Mouse (Mus musculus) kidney, postnatal 0 days (tissue): ENCODE results near the gene Thumpd2. TPM values are rescaled to one million over a fixed set of nuclear protein-coding genes. Genes with fewer than 3 reads are reported as not detected.
A peak's percentile ranks its signal among the peaks of the same experiment; 100 is the strongest.

Experiments used
- ATAC-seq: fragments of 200-750 bp; cut with Nextera tagmentation; replicated peaks from 2 replicates; pipeline ENCODE4 v1.8.0; 2017; ENCODE audit warnings: low read depth, moderate number of reproducible peaks, moderate TSS enrichment, moderate library complexity; ENCODE audit not compliant: low FRiP score
- DNase-seq: peaks from one replicate; pipeline ENCODE4 v3.0.0-alpha.2; 2016; ENCODE audit warnings: low spot score
- H3K27ac ChIP-seq: fragments of 300-500 bp; sonication (generic); 2 replicates; pipeline ENCODE4 v1.5.1; 2014; ENCODE audit warnings: mild to moderate bottlenecking
- H3K27me3 ChIP-seq: fragments of 300-500 bp; sonication (generic); 2 replicates; pipeline ENCODE4 v1.6.1; 2014; ENCODE audit warnings: low read length, mixed read lengths; ENCODE audit not compliant: insufficient read depth
- H3K36me3 ChIP-seq: fragments of 300-500 bp; sonication (generic); 2 replicates; pipeline ENCODE4 v1.6.1; 2014; ENCODE audit warnings: low read length, mixed read lengths; ENCODE audit not compliant: insufficient read depth
- H3K4me1 ChIP-seq: fragments of 300-500 bp; sonication (generic); replicated peaks from 2 replicates; pipeline ENCODE4 v1.6.1; 2014; ENCODE audit warnings: antibody characterized with exemption, low read length, mixed read lengths; ENCODE audit not compliant: insufficient read depth
- H3K4me2 ChIP-seq: fragments of 300-500 bp; sonication (generic); 2 replicates; pipeline ENCODE4 v1.6.1; 2014; ENCODE audit warnings: mild to moderate bottlenecking, low read length, moderate library complexity, mixed read lengths
- H3K4me3 ChIP-seq: fragments of 300-500 bp; sonication (generic); replicated peaks from 2 replicates; pipeline ENCODE4 v1.5.1; 2014; ENCODE audit warnings: low read depth, low read length
- H3K9ac ChIP-seq: fragments of 300-500 bp; sonication (generic); 2 replicates; pipeline ENCODE4 v1.6.1; 2014; ENCODE audit warnings: low read depth, low read length
- H3K9me3 ChIP-seq: fragments of 300-500 bp; sonication (generic); replicated peaks from 2 replicates; pipeline ENCODE4 v1.6.1; 2016; ENCODE audit warnings: low read length, inconsistent platforms, mixed read lengths
- CTCF ChIP-seq: IDR thresholded peaks from 2 replicates; pipeline ENCODE4 v1.5.1; 2016; ENCODE audit warnings: antibody characterized with exemption, low read depth, mild to moderate bottlenecking, moderate library complexity
- WGBS: fragments of 180-500 bp; shearing (Covaris S2); extraction: QIAGEN DNeasy Blood & Tissue Kit; methylation state at CpG from one replicate; pipeline ENCODE4 v1.1.7; 2014; 5-methylcytosine and 5-hydroxymethylcytosine counted together
- polyA plus RNA-seq: library from polyadenylated mRNA; unstranded; fragments of >200 nt; fragmentation: Nextera tagmentation; extraction: Ambion mirVana; gene quantifications from 2 replicates; pipeline ENCODE4 v1.2.1, GENCODE M21; 2015

Thumpd2 gene
- polyA plus RNA-seq, 1 experiment from 2014 or later: 15.0 TPM

DNA sequence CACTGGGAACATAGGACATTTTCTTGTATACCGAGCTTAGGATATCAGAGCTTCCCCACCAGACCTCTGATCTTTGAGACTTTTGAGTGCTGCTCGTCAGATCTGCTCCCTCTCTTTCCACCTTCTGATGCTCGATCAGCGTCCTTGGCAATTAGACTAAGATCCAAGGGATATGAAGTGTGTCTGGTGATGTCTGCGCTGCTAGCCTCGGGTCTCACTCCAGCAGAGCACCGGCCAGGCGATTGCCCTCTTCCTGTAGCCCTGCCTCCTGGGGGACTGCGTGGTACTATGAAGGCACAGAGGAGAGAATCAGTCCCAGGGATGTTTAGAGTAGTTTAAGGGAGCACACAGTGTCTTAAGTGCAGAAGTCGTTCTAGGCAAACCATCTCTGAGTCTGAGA, 81.9 kb downstream of the Thumpd2 start:
- no peaks in the 10 kb centered on the region for H3K36me3 ChIP-seq
- 0 out of 2 replicates have a peak, but pooled peaks cover 2% of the 10 kb centered on the region for H3K4me1 ChIP-seq
- no peaks in the 10 kb centered on the region for H3K9me3 ChIP-seq
- DNase-seq: no peak
- TF ChIP-seq CTCF: no peak
- H3K4me2 ChIP-seq: no peak overlapping the region
- WGBS: 78% methylated on average over 10 of the region's 10 CpGs
- no peaks in the 10 kb centered on the region for H3K27me3 ChIP-seq
- no peak overlapping the region for H3K4me3 ChIP-seq
- H3K27ac ChIP-seq: no peak overlapping the region
- no peak overlapping the region for H3K9ac ChIP-seq
- no peak for ATAC-seq

DNA sequence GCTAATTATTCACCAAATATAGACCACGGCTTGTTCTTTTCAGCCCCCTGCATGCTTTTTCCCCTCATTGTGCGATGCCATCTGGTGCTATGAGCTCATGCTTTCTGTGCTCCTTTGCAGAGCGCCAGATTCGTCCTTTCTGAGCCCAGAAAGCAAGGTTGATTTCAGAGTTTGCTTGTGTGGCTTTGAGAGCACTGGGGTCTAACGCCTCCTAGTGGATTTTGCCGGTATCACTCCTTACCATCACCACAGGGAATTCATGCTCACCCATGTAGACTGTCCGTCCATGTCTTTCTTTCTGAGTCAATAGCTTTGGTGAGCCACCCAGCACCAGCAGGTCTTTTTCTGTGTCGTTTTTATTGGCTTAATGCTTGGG, 82.5 kb downstream of the Thumpd2 start:
- Histone ChIP-seq H3K4me2 (no peak overlapping the region), H3K4me3 (no peak overlapping the region), H3K27me3 (no peaks in the 10 kb centered on the region), H3K4me1 (0 out of 2 replicates have a peak, but pooled peaks cover 2% of the 10 kb centered on the region), H3K9ac (no peak overlapping the region), H3K27ac (no peak overlapping the region), H3K9me3 (no peaks in the 10 kb centered on the region), H3K36me3 (no peaks in the 10 kb centered on the region)
- ATAC-seq: no peak
- peak; percentile 86 for DNase-seq
- peak; percentile 94 for TF ChIP-seq CTCF
- WGBS: 11% methylated on average over 8 of the region's 8 CpGs

DNA sequence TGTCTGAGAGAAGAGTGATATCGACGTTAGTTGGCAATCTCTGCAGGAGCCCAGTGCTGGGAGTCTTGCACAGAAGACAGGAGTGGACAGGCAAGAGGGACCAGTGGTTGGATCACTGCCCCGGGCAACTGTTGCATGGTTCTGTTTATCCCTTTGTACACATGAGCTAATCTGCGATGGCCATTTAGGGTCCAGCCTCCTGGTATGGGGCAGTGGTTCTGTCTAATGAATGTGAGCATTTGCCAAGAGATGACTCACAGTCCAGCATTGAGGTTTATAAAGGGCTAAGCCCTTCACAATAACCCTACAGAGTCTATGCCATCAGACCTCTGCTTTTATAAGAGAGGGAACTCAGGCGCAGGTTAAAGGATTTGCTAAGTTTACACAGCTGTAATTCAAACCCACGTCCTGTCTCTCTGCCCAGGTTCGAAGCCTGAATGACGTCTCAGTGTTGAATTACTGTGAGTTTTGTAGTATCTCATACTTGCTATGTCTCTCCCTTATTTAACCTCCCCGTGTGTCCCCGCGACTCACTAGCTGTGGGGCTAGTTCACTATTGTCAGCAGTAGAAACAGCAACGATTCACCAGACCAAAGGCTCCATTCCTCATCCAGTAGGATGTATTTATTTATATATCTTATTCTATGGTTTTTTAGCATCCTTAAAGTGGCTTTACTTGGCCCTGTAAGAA, 83.0 kb downstream of the Thumpd2 start:
- Histone ChIP-seq H3K27ac (no peak overlapping the region), H3K9ac (no peak overlapping the region), H3K27me3 (no peaks in the 10 kb centered on the region), H3K4me1 (0 out of 2 replicates have a peak, but pooled peaks cover 2% of the 10 kb centered on the region), H3K36me3 (no peaks in the 10 kb centered on the region), H3K4me2 (no peak overlapping the region), H3K4me3 (no peak overlapping the region), H3K9me3 (no peaks in the 10 kb centered on the region)
- TF ChIP-seq CTCF: no peak
- ATAC-seq (no peak; the same call in 1 of the 2 replicates), DNase-seq (no peak)
- 57% methylated on average over 12 of the region's 12 CpGs for WGBS

DNA sequence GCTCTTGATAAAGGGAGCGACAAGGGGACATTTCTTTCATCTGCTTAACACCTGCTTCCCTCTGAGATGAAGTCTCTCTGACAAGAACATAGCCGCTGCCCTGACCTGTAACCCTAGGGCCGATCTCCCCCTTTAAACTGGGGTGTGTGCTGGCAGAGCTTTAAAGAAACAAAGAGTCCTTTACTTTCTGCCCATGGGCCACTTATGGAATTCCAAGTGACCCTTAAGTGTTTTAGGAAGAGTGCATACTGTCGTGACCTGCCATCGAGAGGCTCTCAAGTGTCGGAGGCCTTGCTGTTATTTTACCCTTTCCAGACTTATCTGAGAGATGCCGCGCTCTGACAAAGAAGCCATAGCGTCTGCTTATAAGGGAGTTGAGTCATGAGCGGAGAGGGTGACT, 84.8 kb downstream of the Thumpd2 start:
- WGBS: 86% methylated on average over 10 of the region's 10 CpGs
- no peak for ATAC-seq
- no peak for TF ChIP-seq CTCF

DNA sequence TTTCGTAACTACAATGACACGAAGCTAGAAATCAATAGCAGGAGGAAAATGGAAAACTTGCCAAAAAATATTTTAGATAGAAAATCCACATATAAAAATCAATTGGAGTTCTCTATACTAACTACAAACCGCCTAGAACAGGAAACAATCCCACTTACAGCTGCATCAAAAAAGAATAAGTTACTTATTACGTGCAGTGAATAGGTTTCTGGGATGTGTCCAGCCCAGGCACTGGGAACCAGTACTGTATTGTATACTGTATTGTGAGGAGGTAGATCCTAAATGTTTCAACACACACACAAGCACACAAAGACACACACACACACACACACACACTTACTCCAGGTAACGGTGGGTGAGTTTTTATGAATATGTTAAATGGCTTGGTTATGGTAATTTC, 87.6 kb downstream of the Thumpd2 start:
- no peak overlapping the region for H3K4me3 ChIP-seq
- H3K4me1 ChIP-seq: peaks cover 5% of the 10 kb centered on the region; the same call in 1 of the 2 replicates
- no peaks in the 10 kb centered on the region for H3K9me3 ChIP-seq
- H3K27me3 ChIP-seq: no peaks in the 10 kb centered on the region
- H3K27ac ChIP-seq: peak overlapping the region; percentile 80
- H3K9ac ChIP-seq: no peak overlapping the region
- ATAC-seq (peak; percentile 67; the same call in 1 of the 2 replicates), DNase-seq (no peak)
- no peak for TF ChIP-seq CTCF
- WGBS: 65% methylated on average over 5 of the region's 5 CpGs
- no peak overlapping the region; the same call in 1 of the 2 replicates for H3K4me2 ChIP-seq
- no peaks in the 10 kb centered on the region for H3K36me3 ChIP-seq

More for the DNA sequence above, 84.8 kb downstream of the Thumpd2 start:
- H3K36me3 ChIP-seq: no peaks in the 10 kb centered on the region
- no peak overlapping the region for H3K4me3 ChIP-seq
- H3K27me3 ChIP-seq: no peaks in the 10 kb centered on the region
- DNase-seq: no peak
- no peaks in the 10 kb centered on the region for H3K9me3 ChIP-seq
- H3K4me2 ChIP-seq: no peak overlapping the region
- no peak overlapping the region for H3K9ac ChIP-seq
- 0 out of 2 replicates have a peak, but pooled peaks cover 2% of the 10 kb centered on the region for H3K4me1 ChIP-seq
- H3K27ac ChIP-seq: no peak overlapping the region

Other genes with a start within 250 kb of the Thumpd2 start
- 41.8 and 46.0 TPM in 2 replicates for gene Tmem178, start 120.5 kb downstream of the Thumpd2 start, polyA plus RNA-seq